Mouse (Mus musculus) C2C12 (cell line): Measurements from ENCODE around the gene S100b.

Experiments used
- CEBPB ChIP-seq: IDR thresholded peaks from one replicate; pipeline ENCODE4 v1.6.1; 2011; ENCODE audit warnings: low read depth, mild to moderate bottlenecking, control low read depth, moderate library complexity
- CTCF ChIP-seq: IDR thresholded peaks from one replicate; pipeline ENCODE4 v1.5.1; 2011; ENCODE audit not compliant: control insufficient read depth, insufficient read depth, insufficient read length
- MAX ChIP-seq: IDR thresholded peaks from one replicate; pipeline ENCODE4 v1.6.1; 2011; ENCODE audit warnings: mild to moderate bottlenecking, control low read depth
- USF1 ChIP-seq: IDR thresholded peaks from one replicate; pipeline ENCODE4 v1.6.1; 2011; ENCODE audit warnings: low read depth, mild to moderate bottlenecking, control low read depth, moderate library complexity

DNA sequence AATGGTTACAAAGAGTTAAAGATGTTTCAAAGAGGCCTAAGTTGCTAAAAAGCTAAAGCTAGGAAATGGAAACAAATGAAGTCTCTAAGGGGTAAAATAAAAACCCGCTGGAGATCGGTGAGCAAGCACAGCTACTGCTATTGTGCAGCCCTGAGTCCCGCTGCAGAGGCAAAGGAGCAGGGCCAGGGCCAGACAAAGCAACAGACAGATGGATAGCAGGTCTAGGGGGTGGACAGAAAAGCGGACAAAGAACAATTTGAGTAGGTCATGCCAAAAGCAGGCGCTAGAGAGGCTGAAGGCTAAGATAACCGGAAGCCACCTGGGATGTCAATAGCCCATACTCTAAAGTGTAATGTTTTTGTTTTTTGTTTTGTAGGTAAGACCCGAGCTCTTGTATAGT, 2.8 kb upstream of the S100b start:
- no peak for TF ChIP-seq CTCF
- TF ChIP-seq MAX = no peak
- TF ChIP-seq USF1 = no peak
- TF ChIP-seq CEBPB = no peak
